Comparison of ENCODE assay signal across 11 mouse cellular contexts in genomic region chr8:91407880-91408279, GRCm38 (mm10).
"Had no signal": no experiment of that assay in that cellular context is flagged by ENCODE, and none has a peak within 500 bp of the region (broad histone marks: within the 10 kb centered on the region; RNA-seq: fewer than 3 reads in every experiment).

No protein-coding gene starts in this region.

- H3K4me3 ChIP-seq: left cerebral cortex, adult 2 months; limb, embryonic 10.5 days; midbrain, embryonic 13.5 days had no signal

- H3K9ac ChIP-seq: midbrain, embryonic 13.5 days had no signal

- ATAC-seq: inflammation-experienced regulatory T-cells, adult 6 months; lung, postnatal 0 days; midbrain, embryonic 13.5 days had no signal

- DNase-seq: kidney, postnatal 25 days; lung, adult 2 months; lung, postnatal 36 days; right cerebral cortex, postnatal 14 days; thymus, adult 18-20 months; thymus, postnatal 14 days had no signal

- H3K27ac ChIP-seq: left cerebral cortex, adult 2 months; limb, embryonic 10.5 days; midbrain, embryonic 13.5 days had no signal

- H3K9me3 ChIP-seq: limb, embryonic 10.5 days; midbrain, embryonic 13.5 days had no signal

- H3K27me3 ChIP-seq: midbrain, embryonic 13.5 days had no signal

- H3K4me2 ChIP-seq: midbrain, embryonic 13.5 days had no signal
